Mouse (Mus musculus): ENCODE data around the gene Dmpk. TPM values are rescaled to one million over a fixed set of nuclear protein-coding genes. Genes with fewer than 3 reads are reported as not detected.

Dmpk gene
- polyA plus RNA-seq, 1 experiment from 2014 or later: 91.3 TPM

- no peak for ATAC-seq (ENCODE audit: low FRiP score, low TSS enrichment)
- H3K27ac ChIP-seq (replicated peaks): no peak overlapping the region
- H3K36me3 ChIP-seq (ENCODE audit: control insufficient read depth, insufficient read depth, low read length): no peaks in the 10 kb centered on the region
- no peak overlapping the region for H3K4me2 ChIP-seq (replicated peaks; ENCODE audit: low read depth)
- 81% methylated on average over 10 of the region's 10 CpGs for WGBS
- no peaks in the 10 kb centered on the region for H3K9me3 ChIP-seq (ENCODE audit: control insufficient read depth, low read length)
- no peak overlapping the region for H3K9ac ChIP-seq (ENCODE audit: low read length)
- no peaks in the 10 kb centered on the region for H3K4me1 ChIP-seq (replicated peaks; ENCODE audit: control insufficient read depth, insufficient read depth)
- H3K27me3 ChIP-seq (ENCODE audit: control insufficient read depth, insufficient read depth, low read length): no peaks in the 10 kb centered on the region
- TF ChIP-seq CTCF (IDR thresholded peaks at IDR 0.05; ENCODE audit: low read depth) (no peak), EP300 (optimal IDR thresholded peaks at IDR 0.05) (no peak)
- no peak for DNase-seq (ENCODE audit: low spot score)
- H3K4me3 ChIP-seq (ENCODE audit: low read depth, low read length): no peak overlapping the region
Measured at GRCm38 (mm10) chr7:19057405-19057804, 26.2 kb upstream of the Dmpk start.

DNA sequence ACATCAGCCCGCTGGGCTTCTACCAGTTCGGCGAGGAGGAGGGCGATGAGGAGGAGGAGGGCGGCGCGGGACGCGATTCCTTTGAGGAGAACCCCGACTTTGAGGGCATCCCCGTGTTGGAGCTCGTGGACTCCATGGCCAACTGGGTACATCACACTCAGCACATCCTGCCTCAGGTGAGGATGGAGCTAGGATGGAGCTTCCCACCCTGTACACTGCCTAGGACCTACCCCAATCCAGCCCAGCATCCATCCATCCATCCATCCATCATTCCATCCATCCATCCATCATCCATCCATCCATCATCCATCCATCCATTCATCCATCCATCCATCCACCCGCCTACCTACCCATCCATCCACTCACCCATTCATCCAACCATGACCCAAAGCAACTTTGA is 17.8 kb upstream of the Dmpk start:
- Histone ChIP-seq H3K4me2 (replicated peaks; ENCODE audit: low read depth) (no peak overlapping the region), H3K27me3 (ENCODE audit: control insufficient read depth, insufficient read depth, low read length) (no peaks in the 10 kb centered on the region; the same call in 1 of the 2 replicates), H3K4me3 (ENCODE audit: low read depth, low read length) (peak overlapping the region; percentile 4; the same call in 1 of the 2 replicates), H3K9me3 (ENCODE audit: control insufficient read depth, low read length) (no peaks in the 10 kb centered on the region), H3K27ac (replicated peaks) (no peak overlapping the region), H3K4me1 (replicated peaks; ENCODE audit: control insufficient read depth, insufficient read depth) (no peaks in the 10 kb centered on the region), H3K9ac (ENCODE audit: low read length) (no peak overlapping the region), H3K36me3 (ENCODE audit: control insufficient read depth, insufficient read depth, low read length) (no peaks in the 10 kb centered on the region)
- WGBS: 51% methylated on average over 13 of the region's 13 CpGs
- DNase-seq (ENCODE audit: low spot score) (no peak), ATAC-seq (ENCODE audit: low FRiP score, low TSS enrichment) (peak; percentile 43; the same call in 1 of the 2 replicates)
- no peak for TF ChIP-seq CTCF (IDR thresholded peaks at IDR 0.05; ENCODE audit: low read depth)
- TF ChIP-seq EP300 (optimal IDR thresholded peaks at IDR 0.05): no peak

DNA sequence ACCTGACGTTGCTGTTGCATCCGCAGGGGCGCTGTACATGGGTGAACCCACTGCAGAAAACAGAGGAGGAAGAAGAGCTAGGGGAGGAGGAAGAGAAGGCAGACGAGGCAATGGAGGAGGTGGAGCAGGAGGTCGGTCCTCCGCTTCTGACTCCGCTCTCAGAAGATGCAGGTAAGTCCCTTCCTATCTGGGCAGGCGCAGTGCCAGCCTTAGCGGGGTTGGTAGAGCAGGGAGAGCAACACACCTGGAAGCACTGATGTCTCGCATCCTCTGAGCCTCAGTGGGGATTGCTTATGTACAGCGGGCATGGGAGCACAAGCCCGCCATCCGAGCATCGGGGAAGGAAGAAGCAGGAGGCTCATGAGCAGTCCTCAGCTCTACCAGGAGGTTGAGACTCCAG is 16.6 kb upstream of the Dmpk start:
- Histone ChIP-seq H3K9me3 (ENCODE audit: control insufficient read depth, low read length) (no peaks in the 10 kb centered on the region), H3K27me3 (ENCODE audit: control insufficient read depth, insufficient read depth, low read length) (no peaks in the 10 kb centered on the region; the same call in 1 of the 2 replicates), H3K36me3 (ENCODE audit: control insufficient read depth, insufficient read depth, low read length) (no peaks in the 10 kb centered on the region), H3K4me3 (ENCODE audit: low read depth, low read length) (no peak overlapping the region), H3K27ac (replicated peaks) (no peak overlapping the region), H3K4me1 (replicated peaks; ENCODE audit: control insufficient read depth, insufficient read depth) (no peaks in the 10 kb centered on the region), H3K9ac (ENCODE audit: low read length) (no peak overlapping the region), H3K4me2 (replicated peaks; ENCODE audit: low read depth) (no peak overlapping the region)
- no peak for TF ChIP-seq CTCF (IDR thresholded peaks at IDR 0.05; ENCODE audit: low read depth)
- no peak for TF ChIP-seq EP300 (optimal IDR thresholded peaks at IDR 0.05)
- DNase-seq (ENCODE audit: low spot score) (no peak), ATAC-seq (ENCODE audit: low FRiP score, low TSS enrichment) (no peak)
- WGBS: 41% methylated on average over 14 of the region's 14 CpGs

DNA sequence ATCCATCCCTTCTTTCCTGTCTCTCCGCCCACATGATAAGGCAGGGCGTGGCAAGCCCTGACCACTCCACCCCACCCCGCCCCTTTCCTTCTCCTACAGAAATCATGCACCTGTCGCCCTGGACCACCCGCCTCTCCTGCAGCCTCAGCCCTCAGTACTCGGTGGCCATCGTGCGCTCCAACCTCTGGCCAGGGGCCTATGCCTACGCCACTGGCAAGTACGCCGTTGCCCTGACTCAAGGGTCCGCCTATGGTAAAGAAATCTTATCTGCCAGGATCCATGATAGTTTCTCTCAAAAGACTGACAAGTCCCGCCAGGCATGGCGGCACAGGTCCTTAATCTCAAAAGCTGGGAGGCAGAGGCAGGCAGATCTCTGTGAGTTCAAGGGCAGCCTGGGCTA is 15.7 kb upstream of the Dmpk start:
- Histone ChIP-seq H3K4me3 (ENCODE audit: low read depth, low read length) (no peak overlapping the region), H3K27ac (replicated peaks) (no peak overlapping the region), H3K36me3 (ENCODE audit: control insufficient read depth, insufficient read depth, low read length) (no peaks in the 10 kb centered on the region), H3K4me2 (replicated peaks; ENCODE audit: low read depth) (no peak overlapping the region), H3K9me3 (ENCODE audit: control insufficient read depth, low read length) (no peaks in the 10 kb centered on the region), H3K4me1 (replicated peaks; ENCODE audit: control insufficient read depth, insufficient read depth) (no peaks in the 10 kb centered on the region), H3K9ac (ENCODE audit: low read length) (no peak overlapping the region), H3K27me3 (ENCODE audit: control insufficient read depth, insufficient read depth, low read length) (no peaks in the 10 kb centered on the region; the same call in 1 of the 2 replicates)
- 58% methylated on average over 14 of the region's 14 CpGs for WGBS
- no peak for TF ChIP-seq CTCF (IDR thresholded peaks at IDR 0.05; ENCODE audit: low read depth)
- no peak for TF ChIP-seq EP300 (optimal IDR thresholded peaks at IDR 0.05)
- no peak for ATAC-seq (ENCODE audit: low FRiP score, low TSS enrichment)
- no peak for DNase-seq (ENCODE audit: low spot score)

DNA sequence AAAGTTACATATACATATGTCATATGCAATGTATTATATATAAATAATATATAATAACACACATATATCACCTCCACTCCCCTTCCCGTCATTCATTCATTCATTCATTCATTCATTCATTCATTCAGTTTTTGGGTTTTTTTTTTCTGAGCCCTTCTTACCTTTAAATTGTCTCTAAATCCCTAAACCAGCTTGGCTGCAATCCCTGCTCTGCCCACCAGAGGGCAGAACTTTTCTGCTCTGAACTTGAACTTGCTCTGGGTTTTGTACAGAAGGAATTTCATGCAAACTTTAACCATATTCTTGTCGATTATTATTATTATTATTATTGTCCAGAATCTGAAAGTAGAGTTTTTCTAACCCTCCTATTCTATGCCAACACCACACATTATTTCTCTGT is 14.9 kb upstream of the Dmpk start:
- peak; percentile 74 for DNase-seq (ENCODE audit: low spot score)
- Histone ChIP-seq H3K4me2 (replicated peaks; ENCODE audit: low read depth) (no peak overlapping the region), H3K27ac (replicated peaks) (no peak overlapping the region), H3K9me3 (ENCODE audit: control insufficient read depth, low read length) (no peaks in the 10 kb centered on the region), H3K27me3 (ENCODE audit: control insufficient read depth, insufficient read depth, low read length) (no peaks in the 10 kb centered on the region; the same call in 1 of the 2 replicates), H3K4me1 (replicated peaks; ENCODE audit: control insufficient read depth, insufficient read depth) (no peaks in the 10 kb centered on the region), H3K36me3 (ENCODE audit: control insufficient read depth, insufficient read depth, low read length) (no peaks in the 10 kb centered on the region), H3K9ac (ENCODE audit: low read length) (no peak overlapping the region), H3K4me3 (ENCODE audit: low read depth, low read length) (no peak overlapping the region)
- 1% methylated on average over 2 of the region's 2 CpGs for WGBS
- no peak for ATAC-seq (ENCODE audit: low FRiP score, low TSS enrichment)
- TF ChIP-seq CTCF (IDR thresholded peaks at IDR 0.05; ENCODE audit: low read depth) (peak; percentile 87), EP300 (optimal IDR thresholded peaks at IDR 0.05) (no peak)

GRCm38 (mm10) chr7:19069500-19069899 is 14.1 kb upstream of the Dmpk start:
- ATAC-seq (ENCODE audit: low FRiP score, low TSS enrichment) (no peak), DNase-seq (ENCODE audit: low spot score) (no peak)
- Histone ChIP-seq H3K27me3 (ENCODE audit: control insufficient read depth, insufficient read depth, low read length) (no peaks in the 10 kb centered on the region; the same call in 1 of the 2 replicates), H3K4me3 (ENCODE audit: low read depth, low read length) (no peak overlapping the region), H3K27ac (replicated peaks) (no peak overlapping the region), H3K4me2 (replicated peaks; ENCODE audit: low read depth) (no peak overlapping the region), H3K9ac (ENCODE audit: low read length) (no peak overlapping the region), H3K36me3 (ENCODE audit: control insufficient read depth, insufficient read depth, low read length) (no peaks in the 10 kb centered on the region), H3K4me1 (replicated peaks; ENCODE audit: control insufficient read depth, insufficient read depth) (no peaks in the 10 kb centered on the region), H3K9me3 (ENCODE audit: control insufficient read depth, low read length) (no peaks in the 10 kb centered on the region)
- TF ChIP-seq EP300 (optimal IDR thresholded peaks at IDR 0.05) (no peak), CTCF (IDR thresholded peaks at IDR 0.05; ENCODE audit: low read depth) (peak; percentile 75)
- WGBS: 39% methylated on average over 3 of the region's 3 CpGs

Measured in stomach, postnatal 0 days (tissue).